Mouse (Mus musculus): ENCODE data around the gene Dmbx1.

DNA sequence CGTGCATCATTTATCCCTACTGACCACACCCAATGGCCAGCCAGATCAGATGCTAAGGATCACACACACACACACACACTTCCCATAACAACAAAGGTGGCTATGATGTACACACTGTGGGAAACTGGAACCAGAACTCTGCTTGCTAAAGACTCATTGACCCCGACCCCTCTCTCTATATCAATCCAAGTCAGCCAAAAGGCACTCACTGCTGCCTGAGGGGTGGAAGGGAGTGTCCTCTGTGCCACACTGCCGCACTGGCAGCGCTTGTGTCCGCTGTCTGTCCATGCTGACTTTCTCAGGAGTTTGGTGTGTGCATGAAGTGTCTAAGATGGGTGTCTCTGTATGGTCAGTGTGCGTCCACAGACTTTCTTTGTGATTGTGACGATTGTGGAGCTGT, 22.3 kb upstream of the Dmbx1 start:
- TF ChIP-seq POLR2A (IDR thresholded peaks at IDR 0.05; ENCODE audit: borderline replicate concordance, extremely low read depth, insufficient read depth, insufficient read length, poor library complexity, severe bottlenecking) (no peak), CTCF (IDR thresholded peaks at IDR 0.05; ENCODE audit: borderline replicate concordance, extremely low read depth, insufficient read depth, insufficient read length) (no peak)
